Mouse (Mus musculus) kidney, postnatal 14 days (tissue): Measurements from ENCODE around the gene Tmem248.
A peak's percentile ranks its signal among the peaks of the same experiment; 100 is the strongest.

Experiments
- DNase-seq: peaks from one replicate; pipeline ENCODE4 v3.0.0; 2022; ENCODE audit warnings: mixed read lengths

Tmem248 gene

DNA sequence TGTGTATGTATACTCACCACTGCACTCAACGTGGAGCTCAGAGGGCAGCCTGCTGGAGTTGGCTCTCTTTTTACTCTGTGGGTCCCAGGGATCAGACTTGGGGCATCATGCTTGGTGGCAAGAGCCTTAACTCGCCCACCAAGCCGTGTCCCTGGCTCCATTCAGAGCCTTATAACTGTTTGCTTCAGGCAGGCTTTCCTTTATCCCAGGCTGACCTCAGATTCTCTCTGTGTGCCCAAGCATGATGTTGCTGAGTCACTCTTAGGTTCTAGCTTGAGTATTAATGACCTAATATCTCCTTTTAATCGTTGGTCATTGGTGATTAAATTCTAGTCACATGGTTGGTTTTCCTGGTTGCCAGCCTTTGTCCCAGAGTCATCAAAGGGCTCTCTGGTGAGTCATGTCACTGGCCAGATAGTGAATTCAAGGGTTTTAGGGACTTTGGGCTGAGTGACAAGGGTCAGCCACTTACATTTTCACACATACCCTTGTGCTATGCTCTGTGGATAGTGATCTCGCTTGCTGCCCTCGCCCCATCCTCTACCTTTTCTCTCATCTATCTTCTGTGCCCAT, 47.6 kb downstream of the Tmem248 start:
- DNase-seq = no peak

DNA sequence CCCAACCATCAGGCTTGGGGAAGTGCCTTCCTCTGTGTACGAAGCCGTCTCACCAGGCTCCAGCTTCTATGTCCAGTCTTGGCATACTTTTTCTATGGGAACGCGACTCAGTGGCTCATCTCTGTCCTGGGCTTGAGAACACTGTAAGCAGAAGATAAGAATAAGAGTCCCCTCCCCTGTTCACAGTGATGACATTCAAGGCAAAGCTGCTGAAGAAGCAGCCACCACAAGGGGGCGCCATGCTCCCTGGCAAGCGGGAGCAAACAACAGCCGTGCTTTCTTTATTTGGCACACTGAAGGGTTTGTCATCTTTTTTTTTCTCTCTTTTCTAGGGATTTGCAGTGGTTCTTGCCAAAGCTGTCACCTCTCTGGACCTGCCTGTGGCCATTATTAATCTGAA, 49.8 kb downstream of the Tmem248 start:
- no peak for DNase-seq

DNA sequence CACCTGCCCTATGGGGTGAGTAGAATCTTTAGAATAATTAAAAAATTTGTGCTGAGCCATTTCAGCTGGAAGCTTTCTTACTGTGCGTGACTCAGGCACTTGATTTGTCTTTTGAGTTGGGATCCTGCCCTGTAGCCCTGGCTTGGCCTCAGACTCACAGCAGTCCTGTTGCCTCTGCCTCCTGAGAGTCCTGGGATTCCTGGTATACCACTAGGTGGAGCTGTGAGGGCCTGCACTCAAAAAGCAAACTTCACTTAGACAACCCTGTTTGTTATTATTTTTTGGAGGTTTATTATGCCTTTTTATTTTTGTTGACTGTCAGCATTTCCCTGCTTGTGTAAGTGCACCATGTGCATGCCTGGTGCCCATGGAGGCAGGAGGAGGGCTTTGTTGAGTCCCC, 50.4 kb downstream of the Tmem248 start:
- peak; percentile 25 for DNase-seq

DNA sequence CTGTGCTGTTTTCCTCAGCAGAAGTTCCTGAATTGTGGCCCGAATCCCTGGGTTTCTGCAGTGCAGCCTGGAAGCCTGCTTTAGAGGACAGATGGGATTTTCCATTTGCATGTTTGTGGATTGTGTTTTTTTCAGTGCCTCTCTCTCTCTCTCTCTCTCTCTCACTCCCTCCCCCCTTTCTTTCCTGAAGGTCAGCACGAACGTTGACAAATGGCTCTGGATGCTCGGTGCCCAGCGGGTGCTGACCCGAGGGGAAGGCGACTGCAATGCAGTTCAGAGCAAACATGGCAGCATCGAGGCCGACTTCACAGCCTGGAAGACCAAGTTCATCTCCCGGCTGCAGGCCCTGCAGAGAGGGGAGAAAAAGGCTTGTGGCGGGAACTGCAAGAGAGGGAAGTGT, 52.1 kb downstream of the Tmem248 start:
- DNase-seq = no peak

DNA sequence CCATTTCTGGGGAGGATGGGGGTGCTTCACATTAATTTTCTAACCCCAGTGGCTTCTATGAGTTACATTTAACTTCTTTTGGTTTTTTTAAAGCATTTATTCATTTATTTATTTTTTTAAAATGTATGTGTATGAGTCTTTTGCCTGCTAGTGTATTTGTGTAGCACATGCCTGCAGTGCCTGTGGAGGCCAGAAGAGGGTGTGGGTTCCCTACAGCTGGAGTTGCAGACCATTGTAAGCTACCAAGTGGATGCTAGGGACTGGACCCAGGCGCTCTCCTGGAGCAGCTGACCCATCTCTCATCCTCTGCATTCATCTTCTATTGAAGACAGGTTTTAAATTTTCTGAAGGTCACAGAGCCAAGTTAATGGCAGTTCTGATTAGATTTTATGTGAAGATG, 55.5 kb downstream of the Tmem248 start:
- no peak for DNase-seq

DNA sequence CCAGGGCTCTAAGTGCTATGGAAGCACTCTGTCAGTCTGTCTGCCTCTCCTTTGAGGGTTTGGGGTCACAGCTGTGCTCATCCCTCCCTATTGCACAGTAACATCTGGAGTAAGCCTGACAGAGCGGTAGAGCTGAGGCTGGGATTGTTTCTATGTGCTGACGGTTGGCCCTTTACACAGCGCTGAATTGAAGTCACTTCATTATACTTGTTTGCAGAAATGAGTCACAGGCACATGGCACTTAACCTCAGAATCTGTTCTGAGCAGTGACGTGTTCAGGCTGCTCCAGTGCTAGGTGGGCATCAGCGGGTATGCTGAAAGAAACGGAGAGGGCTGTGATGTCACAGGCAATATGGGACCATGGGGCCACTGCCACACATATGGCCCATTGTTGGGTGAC, 56.2 kb downstream of the Tmem248 start:
- no peak for DNase-seq

DNA sequence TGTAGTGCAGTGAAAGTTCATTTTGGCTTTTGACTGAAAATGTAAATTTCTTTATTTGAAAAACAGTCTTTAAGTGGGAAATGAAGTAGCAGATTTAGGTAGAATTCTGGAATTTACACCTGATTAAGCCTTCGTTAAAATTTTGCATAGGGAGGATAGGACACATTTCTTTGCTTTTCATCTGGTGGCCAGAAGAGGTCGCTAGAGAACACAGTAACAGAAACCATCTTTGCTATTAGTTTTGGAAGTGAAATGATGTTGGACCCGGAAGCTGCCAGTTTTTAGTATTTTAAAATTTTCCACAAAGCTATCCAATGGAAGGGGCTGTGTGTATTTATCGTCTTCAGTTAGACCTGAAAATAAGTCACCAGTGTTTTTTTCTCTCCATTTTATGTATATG, 58.6 kb downstream of the Tmem248 start:
- DNase-seq = peak; percentile 54

DNA sequence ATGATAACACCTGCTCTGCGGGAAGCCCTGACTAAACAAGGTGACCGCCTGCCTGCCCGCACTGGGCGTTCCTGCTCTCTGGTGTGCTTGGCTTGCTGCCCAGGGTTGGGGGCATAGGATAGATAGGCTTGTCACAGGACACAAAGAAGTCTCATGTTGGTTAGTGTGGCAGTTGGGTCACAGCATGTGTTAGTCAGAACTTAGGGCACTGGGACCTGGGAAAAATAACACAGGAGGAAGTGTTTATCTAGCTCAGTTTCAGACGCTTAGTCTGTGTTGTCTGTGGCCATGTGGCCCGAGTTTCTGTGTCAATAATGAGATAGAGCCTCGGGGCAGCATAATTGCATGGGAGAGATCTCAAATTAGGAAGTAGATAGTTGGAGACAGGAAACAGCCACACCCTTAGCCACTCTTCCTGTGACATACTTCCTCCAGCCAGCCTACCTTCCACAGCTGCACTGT, 61.2 kb downstream of the Tmem248 start:
- no peak for DNase-seq

DNA sequence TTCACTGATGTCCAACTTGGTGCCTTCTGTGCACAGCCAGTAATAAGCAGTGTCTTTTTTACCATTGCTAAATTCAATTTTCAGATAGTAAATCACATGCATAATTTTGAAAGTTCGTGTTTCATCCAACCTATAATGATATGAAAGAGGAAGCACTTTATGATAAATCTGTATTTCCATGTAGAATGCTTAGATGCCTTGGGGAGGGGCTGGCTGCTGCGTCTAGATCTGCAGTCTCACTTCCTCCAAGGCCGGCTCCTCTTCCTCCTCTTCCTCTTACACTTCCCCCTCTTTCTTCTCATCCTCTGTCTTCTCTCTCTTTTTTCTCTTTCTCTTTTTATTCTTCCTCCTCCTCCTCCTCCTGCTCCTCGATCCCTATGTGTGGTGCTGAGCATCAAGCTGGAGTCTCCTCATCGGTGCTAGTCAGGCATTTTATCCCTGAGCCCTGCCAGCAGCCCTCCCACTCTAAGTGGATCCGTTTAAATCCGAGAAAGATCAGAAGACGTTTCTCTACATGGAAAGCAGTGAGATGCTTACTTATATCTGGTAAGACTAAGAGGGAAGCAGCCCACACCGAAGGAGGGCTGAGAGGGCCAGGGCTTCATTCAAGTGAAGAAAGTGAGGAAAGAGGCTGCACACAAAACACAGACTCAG, 66.3 kb downstream of the Tmem248 start:
- DNase-seq = no peak

DNA sequence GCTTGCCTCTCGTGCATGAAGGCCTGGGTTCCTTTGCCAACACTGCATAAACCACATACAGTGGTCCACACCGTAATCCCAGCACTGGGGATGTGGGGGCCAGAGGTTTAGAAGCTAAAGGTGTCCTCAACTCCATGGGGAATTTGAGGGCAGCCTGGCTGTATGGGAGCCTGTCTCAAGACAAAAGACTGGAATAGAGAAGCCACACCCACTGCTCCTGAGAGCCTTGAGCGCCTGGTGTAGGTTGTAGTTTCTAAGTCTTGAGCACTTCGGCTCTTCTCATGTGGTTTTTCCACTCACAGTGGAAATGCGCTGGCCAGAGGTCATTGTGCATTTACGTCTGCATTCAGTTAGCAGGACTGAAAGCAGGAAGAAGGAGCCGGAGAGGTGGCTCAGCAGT, 71.2 kb downstream of the Tmem248 start:
- no peak for DNase-seq

DNA sequence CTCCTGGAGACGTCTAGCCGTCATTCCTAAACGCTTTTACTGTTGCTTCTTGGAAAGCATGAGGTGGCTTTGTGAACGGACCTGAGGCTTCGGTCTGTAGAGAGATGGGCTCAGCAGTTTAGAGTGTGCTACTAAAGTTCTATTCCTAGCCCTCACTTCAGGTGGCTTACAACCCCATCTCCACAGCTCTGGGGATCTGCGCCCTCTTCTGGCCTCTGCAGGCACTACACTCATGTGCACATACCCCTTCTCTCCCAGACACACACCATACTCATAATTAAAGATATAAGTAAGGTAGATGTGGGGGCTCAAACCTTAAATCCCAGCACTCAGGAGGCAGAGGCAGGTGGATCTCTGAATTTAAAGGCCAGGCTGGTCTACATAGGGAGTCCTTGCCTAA, 73.4 kb downstream of the Tmem248 start:
- no peak for DNase-seq

DNA sequence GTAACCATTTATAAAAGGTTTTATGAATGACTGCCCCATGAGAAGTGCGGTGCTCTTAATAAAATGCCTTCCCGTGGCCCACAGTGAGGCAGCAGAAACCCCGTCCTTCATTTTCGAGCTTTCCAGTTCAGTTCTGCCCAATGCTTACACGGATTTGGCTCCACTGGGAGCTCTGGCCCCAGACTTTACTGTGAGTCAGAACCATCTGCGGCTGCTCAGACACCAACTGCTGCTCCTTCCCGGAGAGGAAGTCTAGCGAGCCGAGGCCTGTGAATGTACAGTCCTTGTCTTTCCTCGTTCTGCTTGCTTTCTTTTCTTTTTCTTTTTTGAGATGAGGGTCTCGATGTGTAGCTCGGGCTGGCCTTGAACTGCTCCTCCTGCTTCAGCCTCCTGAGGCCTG, 73.9 kb downstream of the Tmem248 start:
- no peak for DNase-seq

DNA sequence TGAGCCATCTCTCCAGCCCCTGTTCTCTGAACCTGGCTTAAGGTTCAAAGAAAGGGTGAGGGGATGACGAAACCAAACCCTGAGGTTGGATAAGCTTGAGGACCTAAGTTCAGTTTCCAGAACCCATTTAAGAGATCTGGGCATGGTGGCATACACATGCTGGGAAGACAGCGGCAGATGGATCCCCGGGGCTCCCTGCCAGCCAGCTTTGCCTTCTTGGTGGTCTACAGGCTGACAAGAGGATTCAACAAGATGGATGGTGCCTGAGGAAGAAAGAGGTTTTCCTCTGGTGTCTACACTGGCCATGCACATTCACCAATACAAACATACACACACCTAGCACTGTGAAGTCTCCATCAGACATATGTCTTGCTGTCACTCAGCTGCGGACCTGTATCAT, 76.1 kb downstream of the Tmem248 start:
- DNase-seq = no peak
